Mouse (Mus musculus) thymus, postnatal 14 days (tissue): ENCODE results near the gene Prkcb.

Experiments
- DNase-seq: peaks from one replicate; pipeline ENCODE4 v3.0.0; 2021

Gene Prkcb

DNA sequence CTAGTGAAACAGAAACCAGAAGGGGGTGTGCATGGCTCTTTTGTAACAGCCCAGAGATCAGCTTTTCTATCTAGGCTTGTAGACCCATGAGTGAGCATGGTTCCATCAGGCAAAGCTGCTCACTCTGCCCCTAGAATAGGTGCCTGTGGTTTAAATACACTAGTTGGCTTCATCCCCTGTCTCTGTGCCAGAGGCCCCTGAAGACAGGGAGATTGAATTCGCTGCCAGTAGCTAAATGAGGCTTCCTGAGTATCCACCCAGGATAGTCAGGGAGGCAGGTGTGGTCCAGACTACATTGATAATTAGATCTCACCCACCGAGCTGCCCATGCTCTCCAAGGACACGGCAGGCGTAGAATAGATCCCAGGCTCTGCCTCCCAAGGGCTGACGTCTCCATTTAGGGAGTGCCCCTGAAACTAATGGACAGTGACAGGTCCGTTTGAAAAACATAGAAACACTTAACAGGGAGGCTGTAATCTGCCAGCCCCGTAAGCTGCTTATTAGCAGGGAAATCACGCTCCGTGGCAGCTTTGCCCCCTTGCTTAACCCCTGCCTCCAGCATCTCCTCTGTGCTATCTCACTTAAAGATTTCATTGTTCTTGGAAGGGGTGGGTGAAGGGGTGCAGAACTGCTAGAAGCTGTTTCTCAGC, 333.7 kb downstream of the Prkcb start:
- DNase-seq, result no peak

DNA sequence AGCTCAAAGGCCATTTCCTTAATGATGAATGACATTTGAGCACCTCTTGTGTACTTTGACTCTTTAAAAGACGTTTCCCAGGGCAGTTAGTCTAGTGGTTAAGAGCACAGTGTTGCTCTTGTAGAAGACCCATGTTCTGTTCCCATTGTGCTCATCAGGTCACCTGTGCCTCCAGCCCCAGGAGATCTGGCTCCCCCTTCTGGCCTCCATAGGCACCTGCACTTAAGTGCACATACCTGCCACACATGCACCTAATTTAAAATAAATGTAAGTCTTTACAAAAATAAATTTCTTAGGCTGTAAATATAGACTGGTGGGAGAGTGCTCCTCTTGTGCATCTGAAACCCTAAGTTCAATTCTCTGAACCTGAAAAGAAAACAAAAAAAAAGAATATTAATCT, 335.2 kb downstream of the Prkcb start:
- DNase-seq, result no peak

DNA sequence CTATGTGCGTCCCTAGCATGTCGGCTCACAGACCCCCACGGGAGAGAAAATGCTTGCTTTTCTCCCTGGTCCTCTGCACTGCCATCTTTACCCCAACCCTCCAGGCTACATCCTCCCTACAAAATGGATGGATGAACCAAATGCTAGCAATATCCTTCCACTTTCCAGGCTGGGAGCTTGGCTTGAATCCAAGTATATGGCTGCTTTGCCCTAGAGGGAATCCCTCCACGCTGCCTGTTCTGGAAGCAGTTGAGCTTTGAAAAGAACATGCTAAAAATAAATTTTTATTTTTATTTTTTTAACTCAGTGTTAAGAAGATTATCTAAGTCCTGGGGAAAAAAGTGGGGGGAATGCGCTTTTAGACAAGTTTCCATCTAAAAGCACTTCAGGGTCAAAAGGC, 339.5 kb downstream of the Prkcb start:
- no peak for DNase-seq

DNA sequence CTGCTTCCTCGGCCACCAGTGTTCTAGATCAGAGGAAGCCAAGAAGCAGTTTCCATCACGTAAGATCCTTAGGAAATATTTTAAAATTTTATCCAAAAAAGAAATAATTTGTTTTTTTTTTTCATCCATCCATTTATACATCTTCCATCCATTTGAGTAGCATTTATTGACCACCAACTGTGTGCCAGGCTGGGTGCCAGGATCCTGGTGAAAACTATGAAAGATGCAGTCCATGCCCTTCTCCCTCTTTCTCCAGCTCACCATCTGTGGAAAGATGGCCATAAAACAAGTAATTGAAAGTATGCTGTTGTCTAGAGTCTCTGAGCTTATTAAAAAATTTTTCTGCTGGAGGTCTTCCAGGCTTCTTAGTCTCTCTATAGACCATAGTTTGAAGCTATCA, 341.8 kb downstream of the Prkcb start:
- DNase-seq, result no peak

DNA sequence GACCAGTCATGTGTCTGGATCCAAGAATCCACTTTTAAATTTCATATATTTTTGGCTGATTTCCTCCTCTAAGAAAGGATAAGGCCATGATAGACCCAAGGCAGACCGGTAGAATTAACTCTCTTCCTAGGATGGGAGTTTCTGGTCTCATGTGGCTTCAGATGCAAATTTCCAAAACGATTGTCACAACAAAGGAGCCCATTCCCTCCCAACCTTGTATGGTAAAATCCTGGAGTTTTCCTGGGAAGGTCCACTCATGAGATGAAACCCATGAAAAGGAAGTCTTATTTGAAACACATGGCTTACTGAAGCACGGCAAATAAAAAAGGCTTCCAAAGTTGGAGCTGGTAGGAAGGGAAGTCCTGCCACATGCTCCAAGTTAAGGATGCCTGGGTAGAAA, 342.6 kb downstream of the Prkcb start:
- no peak for DNase-seq

DNA sequence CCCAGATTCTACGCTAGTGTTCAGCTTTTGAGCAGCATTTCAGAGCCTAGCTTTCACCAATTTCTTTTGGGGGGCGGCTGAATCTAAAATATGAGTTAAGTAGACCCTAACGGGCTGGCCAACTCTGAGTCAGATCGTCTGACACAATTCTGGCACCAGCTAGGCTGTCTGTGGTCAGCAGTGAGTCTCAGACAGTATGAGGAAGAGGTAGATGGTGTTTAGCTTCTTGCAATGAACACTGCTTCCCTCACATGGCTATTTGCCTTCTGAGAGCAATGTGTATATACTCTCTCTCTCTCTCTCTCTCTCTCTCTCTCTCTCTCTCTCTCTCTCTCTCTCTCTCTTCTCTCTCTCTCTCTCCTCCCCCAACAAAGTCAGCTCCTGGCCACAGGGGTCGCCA, 344.4 kb downstream of the Prkcb start:
- DNase-seq, result peak; percentile 20

DNA sequence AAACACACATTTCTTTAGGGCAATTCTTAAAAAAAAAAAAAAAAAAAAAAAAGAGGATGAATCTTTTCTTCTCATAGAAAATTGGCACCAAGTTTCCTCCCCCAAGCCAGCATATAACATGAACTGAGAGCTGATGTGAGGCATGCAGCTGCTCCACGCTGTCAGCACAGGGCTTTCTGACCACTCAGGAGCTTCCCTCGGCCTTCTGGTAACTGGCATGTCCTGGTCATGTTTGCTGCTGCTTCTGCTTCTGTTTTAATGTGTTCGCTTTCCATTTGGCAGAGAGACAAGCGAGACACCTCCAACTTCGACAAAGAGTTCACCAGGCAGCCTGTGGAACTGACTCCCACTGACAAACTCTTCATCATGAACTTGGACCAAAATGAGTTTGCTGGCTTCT, 344.9 kb downstream of the Prkcb start:
- DNase-seq, result no peak

DNA sequence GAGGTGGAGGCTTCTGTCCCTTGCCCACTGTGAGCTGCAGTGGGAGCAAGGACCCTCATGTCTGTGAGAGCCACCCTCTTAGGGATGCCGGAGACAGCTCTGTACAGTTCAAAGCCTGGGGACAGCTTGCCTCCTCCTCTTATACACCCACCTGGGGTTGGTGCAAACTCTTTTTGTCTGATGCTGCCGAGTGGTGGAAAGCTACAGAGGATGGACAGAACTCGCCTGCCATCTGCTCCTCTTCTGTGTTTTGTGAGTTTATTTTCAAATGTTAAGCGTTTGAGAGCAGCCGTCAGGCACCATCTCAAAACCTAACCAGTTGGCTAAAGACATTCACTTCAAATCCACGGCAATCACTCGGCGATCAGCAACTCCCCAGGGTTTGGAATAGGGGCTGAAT, 355.1 kb downstream of the Prkcb start:
- DNase-seq, result no peak

DNA sequence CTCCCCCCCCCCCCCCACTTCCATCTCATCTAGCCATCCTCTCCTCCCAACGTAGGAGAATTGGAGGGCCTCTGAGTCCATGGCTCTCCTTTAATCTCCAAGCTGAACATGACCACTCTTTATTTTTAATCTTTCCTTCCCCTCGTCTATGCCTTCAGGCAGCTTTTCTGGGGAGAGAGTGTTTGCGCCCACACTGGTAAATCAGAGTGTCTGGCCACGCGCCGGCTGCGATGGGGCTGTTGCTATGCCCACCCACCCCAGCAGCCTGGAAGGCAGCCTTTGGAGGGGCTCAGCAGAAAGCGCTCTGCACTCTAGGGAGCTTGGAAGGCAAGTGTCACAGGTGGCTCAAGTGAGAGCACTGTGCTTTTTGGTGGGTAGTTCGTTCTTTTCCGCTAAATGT, 360.8 kb downstream of the Prkcb start:
- no peak for DNase-seq

DNA sequence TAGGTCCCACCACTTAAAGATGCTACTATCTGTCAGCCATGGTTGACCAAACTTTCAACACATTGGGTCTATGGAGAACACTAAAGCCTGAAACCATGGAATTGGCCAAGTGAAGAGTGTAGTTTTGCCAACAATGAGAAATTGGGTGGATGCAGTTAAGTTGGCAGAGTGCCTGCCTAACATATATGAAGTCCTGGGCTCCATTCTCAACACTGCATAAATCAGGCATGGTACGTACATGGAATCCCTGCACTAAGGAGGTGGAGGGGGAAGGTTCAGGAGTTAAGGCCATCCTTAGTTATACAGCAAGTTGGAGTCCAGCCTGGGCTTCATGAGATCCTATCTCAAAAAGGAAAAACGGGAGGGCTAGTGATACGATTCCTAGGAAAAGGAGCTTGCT, 364.0 kb downstream of the Prkcb start:
- DNase-seq, result no peak

DNA sequence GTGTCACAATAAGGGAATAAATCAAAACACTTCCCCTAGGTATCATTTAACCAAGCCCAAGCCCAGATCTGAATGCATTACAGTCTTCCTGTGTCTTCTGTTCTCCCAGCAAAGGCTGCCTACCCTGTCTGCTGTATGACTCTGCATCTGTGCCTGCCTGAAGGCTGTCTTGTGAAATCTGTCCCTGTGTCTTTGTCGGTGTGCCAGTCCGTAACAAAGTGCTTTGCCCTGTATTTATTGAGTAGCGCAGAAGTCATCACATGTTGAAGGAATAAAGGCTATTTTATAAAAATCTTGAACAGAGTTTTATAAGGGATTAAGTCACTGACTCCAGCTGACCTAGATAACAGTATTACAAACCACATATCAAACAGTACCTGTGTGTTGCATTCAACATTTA, 368.1 kb downstream of the Prkcb start:
- no peak for DNase-seq

DNA sequence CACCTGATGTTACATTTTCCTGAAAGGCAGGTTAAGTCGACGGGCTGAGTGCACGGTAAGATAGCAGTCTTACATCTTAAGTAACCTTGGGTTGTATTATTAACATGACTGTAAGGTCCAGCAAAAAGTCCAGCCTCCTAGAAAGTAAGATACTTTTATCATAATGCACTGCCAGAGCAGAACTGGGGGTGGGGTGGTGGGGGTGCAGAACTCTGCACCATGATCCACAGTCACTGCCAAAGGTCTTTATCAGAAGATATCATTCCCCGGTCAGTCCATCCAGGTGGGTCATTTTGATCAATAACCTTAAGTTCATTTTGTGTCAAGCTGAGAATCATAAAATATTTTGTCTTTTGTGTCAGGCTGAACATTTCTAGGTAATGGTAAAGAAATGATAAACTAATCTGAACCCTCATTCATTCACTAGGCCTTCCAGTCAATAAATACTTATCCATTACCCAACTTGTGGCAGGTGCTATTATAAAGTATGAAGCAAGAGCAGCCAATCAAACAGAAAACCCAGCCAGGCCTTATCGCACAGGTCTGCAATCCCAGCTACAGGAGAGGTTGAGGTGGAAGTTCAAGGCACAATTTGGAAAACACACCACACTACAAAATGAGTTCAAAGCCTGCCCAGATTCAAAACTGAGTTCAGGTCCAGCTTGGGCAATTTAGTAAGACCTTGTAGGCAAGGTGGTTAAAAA, 369.0 kb downstream of the Prkcb start:
- no peak for DNase-seq

DNA sequence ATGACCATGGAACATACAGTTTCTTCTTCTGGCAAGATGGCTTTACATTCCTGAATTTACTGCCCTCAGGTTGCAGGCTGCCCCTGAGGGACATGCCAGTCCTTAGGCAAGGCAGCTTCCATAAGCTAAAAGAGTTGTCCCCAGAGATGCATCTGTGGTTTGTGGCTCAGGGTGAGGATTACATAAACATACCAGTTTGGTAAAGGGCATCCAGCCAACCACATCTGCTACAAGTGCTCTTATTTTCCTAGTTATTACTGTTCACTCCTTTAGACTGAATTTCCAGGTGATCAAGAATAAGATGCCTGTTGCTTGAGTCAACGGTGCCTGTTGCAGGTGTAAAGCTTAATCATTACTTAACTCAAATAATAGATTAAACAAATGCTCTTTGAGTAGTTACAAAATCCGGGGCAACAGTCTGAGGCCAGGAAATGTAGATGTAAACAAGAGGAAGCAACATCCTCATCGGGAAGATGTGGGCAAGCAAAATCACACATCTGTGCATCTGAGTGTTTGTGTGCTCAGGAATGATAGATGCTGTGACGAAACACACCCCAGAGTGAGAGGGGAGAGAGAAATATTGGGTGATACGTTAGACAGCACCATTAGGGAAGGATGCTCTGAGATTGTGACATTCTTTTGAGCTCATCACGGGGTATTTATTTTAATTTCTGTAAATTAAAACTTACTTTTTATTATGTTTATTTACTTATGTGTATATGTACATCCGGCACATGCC, 376.9 kb downstream of the Prkcb start:
- no peak for DNase-seq

DNA sequence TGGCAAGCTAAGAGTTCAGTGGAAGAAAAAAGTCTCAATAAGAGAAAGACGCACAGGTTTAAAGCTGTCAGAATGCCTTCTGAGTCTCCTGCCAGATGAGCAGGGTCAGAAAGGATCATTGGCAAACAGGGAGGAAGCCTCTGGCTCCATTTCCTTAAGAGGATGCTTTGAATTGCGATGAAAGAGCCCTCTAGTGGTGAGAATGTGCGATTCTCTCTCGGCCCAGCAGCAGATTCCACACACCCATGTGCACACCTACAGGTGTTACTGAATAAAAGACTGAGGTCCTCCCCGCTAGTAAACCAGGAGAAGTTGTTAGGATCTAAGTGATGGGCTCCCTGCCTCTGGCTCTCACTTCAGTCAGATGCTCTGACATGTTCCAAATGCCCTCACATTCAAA, 379.4 kb downstream of the Prkcb start:
- peak; percentile 27 for DNase-seq

DNA sequence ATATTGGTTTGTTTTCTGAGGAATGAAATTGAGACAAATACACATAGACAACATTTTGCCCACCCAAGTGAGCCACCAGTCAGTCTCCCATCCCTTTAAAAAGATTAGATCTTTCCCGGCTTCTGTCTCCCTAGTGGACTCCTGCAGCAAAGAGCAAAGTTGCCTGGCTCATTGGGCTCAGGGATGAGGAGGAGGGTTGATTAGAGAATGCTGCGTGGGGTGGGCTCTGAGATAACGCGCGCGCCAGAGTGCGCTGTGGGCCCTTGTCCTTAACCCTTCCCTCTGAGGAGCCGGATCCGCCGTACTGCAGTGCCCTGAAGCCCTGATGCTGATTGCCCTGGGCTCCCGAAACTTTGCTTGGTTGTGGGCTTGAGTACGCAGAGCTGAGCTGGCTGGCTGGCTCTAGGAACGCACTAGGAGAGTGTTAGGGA, 381.9 kb downstream of the Prkcb start, which contains the start of gene Cacng3:
Gene Cacng3, plus strand, starts transcription at position 51 of the 431 bp plus-strand sequence.
- DNase-seq, result no peak

DNA sequence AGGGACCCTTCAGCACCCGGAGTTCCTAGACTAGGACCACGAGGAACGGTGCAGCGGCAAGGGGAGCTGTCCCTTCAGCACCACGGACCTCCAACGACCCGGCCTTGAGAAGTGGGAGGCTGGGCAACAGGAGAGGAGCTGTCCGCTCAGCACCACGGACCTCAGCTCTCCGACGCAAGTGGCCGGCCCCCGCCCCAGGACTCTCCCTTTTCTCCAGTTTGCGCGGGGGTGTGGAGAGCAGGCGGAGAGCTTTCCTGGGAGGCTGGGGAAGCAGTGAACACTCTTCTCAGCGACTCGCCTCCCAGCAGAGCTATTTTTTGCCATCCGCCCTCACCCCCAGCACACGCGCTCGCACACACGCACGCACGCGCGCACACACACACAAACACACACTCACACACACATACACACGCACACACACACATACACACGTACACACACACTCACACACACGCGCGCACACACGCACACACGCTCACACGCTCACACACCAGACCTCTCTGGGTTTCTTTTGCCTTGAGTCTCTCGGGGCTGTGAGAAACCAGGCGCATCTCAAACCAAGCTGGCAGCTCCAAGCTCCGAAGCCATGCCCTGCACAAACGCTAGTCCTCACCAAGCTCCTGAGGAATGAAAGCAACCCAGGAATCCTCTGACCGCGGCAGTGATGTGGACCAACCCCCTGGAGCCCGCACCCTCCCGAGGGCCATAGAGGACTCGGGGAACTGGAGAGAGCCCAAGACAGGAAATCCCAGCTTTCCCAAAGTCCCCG, 382.5 kb downstream of the Prkcb start:
- peak; percentile 83 for DNase-seq

DNA sequence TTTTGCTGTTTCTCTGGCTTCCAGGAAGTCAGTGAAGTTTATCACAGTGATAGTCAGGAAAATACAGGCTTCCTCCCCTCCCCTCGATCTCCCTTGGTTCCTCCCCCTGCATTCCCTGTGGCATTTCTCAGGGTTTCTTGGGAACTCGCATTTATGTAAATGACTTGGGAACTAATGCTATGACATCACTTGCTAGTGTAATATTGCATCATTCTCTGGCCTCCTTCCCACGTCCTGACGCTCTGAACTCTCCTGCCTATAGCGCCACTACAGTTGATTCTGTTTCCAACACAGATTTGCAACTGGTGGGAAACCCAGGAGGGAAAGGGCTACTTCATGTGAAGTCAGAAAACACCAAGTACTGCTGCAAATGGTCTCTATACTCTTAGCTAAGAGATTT, 384.4 kb downstream of the Prkcb start:
- DNase-seq, result no peak

DNA sequence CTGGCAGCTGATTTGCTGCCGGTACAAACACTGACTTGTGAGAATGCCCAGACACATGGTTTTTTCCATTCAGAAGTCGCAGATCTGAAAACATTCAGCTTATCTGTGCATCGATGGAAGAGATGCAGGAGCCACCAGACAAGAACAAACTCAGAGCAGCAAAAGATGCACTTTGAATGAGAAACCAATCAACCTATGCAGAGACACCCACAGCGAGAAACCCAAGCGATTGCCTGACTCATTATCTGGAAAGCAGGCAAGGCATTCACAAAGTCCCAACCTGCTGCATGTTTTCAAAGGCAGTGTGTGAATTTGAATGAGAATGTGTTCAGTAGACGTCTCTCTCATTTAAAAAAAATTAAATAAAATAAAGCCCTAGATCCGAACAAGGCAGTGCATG, 386.7 kb downstream of the Prkcb start:
- no peak for DNase-seq
